Mouse (Mus musculus): ENCODE measurements at regions not wholly inside any gene's neighbourhood (a gene's known extent, or its start where the extent isn't known, plus 50 kb on each side); places are given as distances from the start of the nearest gene placed in this dataset.

DNA sequence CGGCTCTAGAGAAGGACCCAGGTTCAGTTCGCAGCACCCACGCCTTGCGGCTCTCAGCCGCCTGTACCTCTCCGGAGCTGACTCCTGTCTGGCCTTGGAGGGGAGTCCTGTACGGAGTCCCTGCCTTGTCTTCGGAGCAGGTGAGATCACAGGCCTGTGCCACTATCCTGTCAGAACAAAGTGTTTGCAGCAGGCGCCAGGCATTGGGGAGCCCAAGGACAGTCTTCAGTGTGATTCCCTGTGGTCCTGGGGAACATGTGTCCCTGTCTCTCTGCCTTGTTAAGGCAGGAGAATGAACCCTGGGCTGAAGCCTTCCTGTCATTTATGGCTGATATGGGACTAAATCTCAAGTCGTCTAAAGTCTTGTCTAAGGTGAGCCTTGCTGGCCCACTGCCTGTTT, 176.5 kb downstream of the Vrk1 start:
- no peak for DNase-seq (ENCODE audit: low spot score in 2 of 2)

GRCm38 (mm10) chr12:106191771-106192170, 181.7 kb downstream of the Vrk1 start:
- DNase-seq (ENCODE audit: low spot score in 2 of 2): no peak

DNA sequence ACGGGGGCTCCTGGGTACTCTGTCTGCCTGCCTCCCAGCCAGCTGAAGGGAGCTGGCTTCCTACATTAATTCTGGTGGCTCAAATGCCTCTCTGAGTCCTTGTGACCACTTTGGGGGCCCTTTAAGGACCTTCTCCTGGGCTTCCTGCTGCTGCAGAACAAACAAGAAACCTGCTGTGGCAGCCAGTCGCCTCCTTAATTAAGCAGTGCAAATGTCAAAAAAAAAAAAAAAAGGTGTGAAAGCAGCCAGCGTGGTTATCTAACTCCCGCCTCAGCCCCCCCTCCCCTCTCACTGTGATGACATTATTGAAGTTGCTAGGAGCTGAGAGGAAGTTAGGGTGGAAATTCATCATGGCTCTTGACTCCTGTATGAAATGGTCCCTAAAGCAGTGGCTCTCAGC, 189.3 kb downstream of the Vrk1 start:
- DNase-seq (ENCODE audit: low spot score in 2 of 2): no peak

GRCm38 (mm10) chr12:106203526-106203925, 193.5 kb downstream of the Vrk1 start:
- no peak for DNase-seq (ENCODE audit: low spot score in 2 of 2)

GRCm38 (mm10) chr12:106210959-106211358, 200.9 kb downstream of the Vrk1 start:
- DNase-seq (ENCODE audit: low spot score in 2 of 2): no peak

DNA sequence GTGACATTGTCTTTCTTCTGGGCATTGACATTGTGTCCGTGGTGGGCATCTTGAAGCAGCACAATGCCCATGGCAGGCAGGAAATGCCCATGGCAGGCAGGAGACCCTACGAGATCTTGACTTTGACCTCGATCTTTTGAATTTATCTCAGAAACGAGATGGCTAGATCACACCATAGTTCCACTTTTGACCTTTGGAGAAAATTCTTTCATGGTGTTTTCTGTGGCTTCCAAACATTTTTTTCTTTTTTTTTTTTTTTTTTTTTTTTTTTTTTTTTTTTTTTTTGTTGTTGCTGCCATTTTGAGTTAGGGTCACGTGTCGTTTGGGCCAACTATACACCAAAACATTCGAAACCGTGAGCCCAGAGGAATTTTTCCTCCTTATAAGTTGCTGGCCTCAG, 201.5 kb downstream of the Vrk1 start:
- no peak for DNase-seq (ENCODE audit: low spot score in 2 of 2)

- DNase-seq (ENCODE audit: low spot score in 2 of 2): no peak
These were observed 202.4 kb downstream of the Vrk1 start for GRCm38 (mm10) chr12:106212397-106212796.

GRCm38 (mm10) chr12:106220071-106220470, 210.0 kb downstream of the Vrk1 start:
- no peak for DNase-seq (ENCODE audit: low spot score in 2 of 2)

DNA sequence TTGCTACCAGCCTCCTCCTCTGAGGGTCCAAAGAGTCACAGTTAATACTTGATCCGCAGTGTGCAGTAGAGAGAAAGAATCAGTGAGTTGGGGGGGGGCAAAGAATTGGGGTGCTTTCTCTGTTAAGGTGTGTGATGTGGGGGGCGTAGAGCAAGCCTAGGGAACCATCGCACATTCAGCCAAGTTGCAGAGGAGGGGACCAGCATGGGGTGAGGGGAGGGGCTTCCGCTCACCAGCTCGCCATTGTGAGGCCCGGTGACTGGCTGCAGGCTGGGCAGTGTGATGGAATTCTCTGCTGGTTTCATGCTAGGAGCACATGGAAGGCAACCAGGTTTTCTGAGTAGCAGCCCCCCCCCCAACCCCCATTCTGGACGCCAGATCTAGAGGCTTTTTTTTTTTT, 216.2 kb downstream of the Vrk1 start:
- no peak for DNase-seq (ENCODE audit: low spot score in 2 of 2)

DNA sequence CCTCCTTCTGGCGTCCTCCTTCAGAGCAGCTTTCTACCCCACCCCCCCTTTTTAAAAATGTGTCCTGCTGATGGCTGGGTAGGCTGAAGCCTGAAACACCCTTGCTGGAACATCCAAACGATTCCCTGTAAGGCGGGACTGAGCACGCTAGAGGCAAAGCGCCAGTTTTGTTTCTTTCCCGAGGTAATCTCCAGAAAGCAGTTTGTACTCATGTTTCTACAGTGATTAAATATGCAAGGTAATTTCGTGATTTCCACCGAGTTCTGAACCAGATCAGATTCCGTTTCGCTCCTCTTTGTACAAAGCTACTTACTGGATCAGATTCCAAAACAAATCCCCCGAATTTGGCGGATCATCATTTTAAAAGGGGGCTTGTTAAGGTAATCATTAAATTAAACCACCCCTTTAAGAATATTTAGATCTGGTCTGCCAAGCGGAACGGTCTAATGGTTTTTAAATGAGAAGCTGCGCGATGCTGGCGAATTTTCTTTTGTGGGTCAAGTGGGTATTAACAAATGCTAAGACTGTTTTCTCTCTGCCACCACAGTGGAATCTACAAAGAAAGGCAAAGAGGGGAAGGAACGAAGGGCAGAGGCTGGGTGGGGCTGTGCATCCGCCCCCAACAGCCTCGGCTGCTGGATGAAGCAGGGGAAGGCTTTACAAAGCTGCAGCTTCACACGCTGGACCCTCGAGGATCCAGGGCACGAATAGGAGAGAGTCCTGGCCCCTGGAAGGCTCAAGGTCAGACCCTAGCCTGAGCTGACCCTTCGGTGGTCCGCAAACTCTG, 216.9 kb downstream of the Vrk1 start:
- DNase-seq (ENCODE audit: low spot score in 2 of 2): no peak

DNA sequence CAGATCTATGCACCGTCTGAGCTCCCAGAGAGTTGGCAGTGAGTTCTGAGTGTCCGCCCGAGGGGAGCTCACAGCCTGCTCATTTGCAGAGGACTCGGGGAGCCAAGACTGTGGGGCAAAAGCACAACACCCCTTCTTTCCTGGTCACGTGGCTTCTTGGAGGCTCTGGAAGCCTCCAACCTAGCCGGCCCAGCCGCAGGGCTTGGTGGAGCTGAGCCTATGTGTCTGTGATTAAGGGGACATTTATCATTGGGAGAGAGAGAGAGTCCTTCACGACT, 217.5 kb downstream of the Vrk1 start:
- DNase-seq (ENCODE audit: low spot score in 2 of 2): no peak

GRCm38 (mm10) chr12:106245178-106245840, 235.3 kb downstream of the Vrk1 start:
- no peak for DNase-seq (ENCODE audit: low spot score in 2 of 2)

DNA sequence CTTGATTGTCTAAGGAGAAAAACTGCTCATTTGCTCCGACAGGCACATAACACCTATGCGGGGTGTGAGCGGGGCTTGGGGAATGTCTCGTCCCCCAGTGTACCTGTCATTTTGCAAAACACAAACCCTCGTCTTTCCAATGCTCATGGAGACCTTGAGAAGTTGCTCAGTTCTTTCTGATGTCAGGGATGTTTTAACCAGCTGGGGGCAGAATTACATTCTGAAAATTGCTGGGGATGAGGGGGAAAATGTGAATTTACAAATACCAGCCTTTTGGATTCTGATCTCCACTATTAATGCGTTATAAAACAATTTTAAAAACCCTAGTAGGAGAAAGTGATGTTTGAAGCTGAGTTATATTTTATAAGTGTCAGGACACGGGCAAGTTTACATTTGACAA, 263.6 kb downstream of the Vrk1 start:
- no peak for DNase-seq (ENCODE audit: low spot score in 2 of 2)

DNA sequence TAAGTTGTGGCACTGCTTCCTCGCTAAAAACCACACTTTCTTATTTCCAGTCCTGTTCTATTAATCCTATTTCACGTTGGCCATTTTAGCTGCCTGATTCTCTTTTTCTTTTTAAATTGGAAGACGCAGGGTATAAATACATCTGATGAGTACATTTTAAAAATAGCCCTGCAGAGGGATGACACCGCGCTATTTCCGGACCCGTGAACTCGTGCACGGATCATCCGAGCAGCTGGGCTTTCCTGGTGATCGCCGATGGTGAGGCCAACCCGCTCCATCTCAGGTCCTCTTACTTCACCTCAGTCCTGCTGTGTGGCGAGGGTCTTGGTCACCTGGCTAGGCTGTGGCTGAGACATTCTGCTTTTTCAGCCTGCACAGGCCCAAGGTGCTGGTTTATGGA, 267.9 kb downstream of the Vrk1 start:
- no peak for DNase-seq (ENCODE audit: low spot score in 2 of 2)

- no peak for DNase-seq (ENCODE audit: low spot score in 2 of 2)
These were observed 272.6 kb downstream of the Vrk1 start for GRCm38 (mm10) chr12:106282491-106283106.

- DNase-seq (ENCODE audit: low spot score in 2 of 2): no peak
These were observed 274.8 kb downstream of the Vrk1 start for GRCm38 (mm10) chr12:106284814-106285213.

GRCm38 (mm10) chr12:106288791-106289515, 278.9 kb downstream of the Vrk1 start:
- DNase-seq (ENCODE audit: low spot score in 2 of 2): no peak

DNA sequence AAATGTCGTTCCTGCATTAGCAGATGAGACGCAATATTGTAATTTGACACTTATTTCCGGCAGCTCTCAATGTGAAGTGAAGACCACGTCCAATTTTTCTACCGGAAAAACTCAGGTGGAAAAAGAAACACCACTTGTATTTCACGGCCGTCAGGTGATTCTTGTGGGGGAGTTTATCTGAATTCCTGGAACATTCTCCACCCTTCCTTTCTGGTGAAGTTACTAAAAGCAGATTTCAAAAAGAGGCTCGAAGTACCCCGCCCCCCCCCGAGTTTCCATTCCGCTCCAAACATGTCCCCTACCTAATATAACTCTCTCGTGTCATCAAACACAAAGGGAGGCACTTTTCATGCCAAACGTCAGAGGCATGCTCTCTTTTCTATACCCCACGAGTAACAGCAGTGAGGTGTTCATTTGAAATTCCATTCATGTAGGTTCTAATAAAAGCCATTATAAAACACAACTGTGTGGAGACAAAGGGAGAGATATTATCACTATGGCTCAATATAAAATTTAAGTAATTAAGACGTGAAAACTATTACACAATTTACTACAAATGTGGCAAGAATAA, 281.5 kb downstream of the Vrk1 start:
- no peak for DNase-seq (ENCODE audit: low spot score in 2 of 2)

DNA sequence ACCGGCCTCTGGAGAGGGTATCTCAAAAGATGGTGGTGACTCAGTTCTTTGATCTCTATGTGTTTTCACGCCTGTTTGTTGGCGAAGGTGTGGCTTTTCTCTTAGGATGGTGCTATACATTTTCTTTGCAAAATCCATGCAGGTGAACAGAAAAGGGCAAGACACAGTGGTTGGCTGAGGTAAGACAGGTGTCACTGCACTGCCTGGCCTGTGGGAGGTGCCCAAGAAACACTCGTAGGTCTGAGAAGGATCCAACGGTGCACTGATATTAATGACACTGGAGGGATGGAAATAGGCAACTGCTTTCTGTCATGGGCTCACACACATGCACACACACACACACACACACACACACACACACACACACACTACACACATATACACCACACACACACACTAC, 283.1 kb downstream of the Vrk1 start:
- DNase-seq (ENCODE audit: low spot score in 2 of 2): no peak

GRCm38 (mm10) chr12:106295596-106295995, 285.6 kb downstream of the Vrk1 start:
- DNase-seq (ENCODE audit: low spot score in 2 of 2): no peak

DNA sequence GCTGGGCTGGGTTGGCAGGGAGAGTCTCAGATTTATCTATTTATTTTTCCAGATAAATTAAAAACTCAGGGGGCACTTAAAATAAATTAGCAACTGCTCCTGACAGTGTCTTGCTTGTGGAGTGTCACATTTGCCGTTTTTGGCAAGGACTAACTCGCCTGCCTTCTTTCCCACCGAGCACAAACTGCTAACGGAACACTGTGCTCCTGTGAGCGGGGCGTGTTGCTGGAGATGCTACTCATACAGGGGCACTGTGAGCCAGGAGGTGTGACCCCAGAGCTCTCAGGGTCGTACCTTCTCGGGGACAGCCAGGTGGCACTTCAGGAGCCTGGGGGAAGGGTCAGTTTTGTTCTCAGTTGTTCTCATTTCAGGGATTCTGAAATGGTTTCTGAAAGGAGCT, 292.6 kb downstream of the Vrk1 start:
- no peak for DNase-seq (ENCODE audit: low spot score in 2 of 2)

DNA sequence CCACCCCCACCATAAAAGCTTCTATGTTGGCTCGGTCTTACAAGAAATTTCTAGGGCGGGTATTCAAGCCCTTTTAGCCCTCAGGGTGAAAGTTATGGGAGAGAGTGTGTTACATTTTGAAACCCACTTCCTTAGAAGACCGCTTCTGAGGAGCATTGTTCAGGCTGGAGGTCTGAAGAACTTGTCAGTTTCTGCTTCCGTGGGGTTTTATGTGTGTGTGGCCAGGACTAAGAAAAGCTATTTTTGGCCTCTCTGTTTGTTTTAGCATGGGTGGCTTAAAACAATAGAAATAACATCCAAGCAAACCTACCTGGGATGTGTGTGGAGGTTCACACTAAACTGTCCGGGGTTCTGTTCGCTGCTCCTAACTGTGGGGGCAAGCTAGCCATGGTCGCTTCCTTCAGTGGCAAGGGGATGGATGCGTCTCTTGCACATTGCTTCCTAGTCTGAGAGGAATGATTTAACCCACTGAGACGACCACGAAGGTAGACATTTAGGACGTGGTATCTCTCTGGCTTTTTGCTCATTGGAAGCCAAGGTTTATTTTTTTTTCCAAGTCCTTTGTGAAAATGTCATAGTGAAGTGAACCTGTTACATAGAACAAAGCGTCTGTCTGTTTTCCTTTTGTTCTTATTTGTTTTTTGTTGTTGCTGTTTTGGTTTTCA, 298.4 kb downstream of the Vrk1 start:
- DNase-seq (ENCODE audit: low spot score in 2 of 2): no peak
